17 mouse cellular contexts compared by ENCODE assay signal in the genomic region with DNA sequence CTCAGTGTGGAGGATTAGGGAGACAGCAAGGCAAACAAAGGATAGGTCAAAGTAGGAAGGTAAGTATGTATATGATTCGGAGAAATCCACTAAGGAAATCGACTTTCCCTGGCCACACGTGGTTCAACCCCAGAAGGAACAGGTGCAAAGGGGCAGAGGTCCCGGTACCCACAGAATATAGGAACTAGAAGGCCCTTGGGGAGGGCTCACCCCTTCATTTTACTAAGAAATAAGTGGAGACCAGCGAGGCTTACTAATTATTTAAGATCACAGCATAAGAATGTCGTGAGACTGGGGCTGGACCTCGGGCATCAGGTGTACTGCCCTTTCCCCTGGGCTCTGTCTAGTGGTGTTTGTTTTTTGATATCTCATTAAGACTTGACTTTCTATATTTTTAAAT.
DNase-seq lines count a peak whose midpoint lies in the region; ATAC-seq and TF ChIP-seq lines count a peak whose summit lies in the region.
"Had no signal": no experiment of that assay in that cellular context is flagged by ENCODE, and none has a peak within 500 bp of the region (broad histone marks: within the 10 kb centered on the region; RNA-seq: fewer than 3 reads in every experiment).

No protein-coding gene starts in this region.

- no peaks in the 10 kb centered on the region for H3K9me3 ChIP-seq in forebrain, embryonic 14.5 days (replicated peaks; ENCODE audit: control insufficient read depth, low read length)
- no peaks in the 10 kb centered on the region for H3K9me3 ChIP-seq in forebrain, embryonic 11.5 days (ENCODE audit: control insufficient read depth, low read length)
- no peaks in the 10 kb centered on the region for H3K9me3 ChIP-seq in kidney, postnatal 0 days (replicated peaks; ENCODE audit: low read length)
- H3K9me3 ChIP-seq in midbrain, embryonic 15.5 days, result no peaks in the 10 kb centered on the region
- no peaks in the 10 kb centered on the region for H3K9me3 ChIP-seq in midbrain, postnatal 0 days (ENCODE audit: low read length)
- H3K9me3 ChIP-seq in stomach, embryonic 14.5 days (ENCODE audit: control insufficient read depth, low read depth, low read length), result no peaks in the 10 kb centered on the region
- H3K9me3 ChIP-seq: embryonic facial prominence, embryonic 12.5 days; heart, embryonic 10.5 days; hindbrain, embryonic 15.5 days; intestine, embryonic 15.5 days; limb, embryonic 13.5 days; stomach, embryonic 15.5 days had no signal

- H3K9ac ChIP-seq in forebrain, embryonic 14.5 days (ENCODE audit: low read length), result peak overlapping the region; percentile 71; the same call in 1 of the 2 replicates
- H3K9ac ChIP-seq in forebrain, embryonic 11.5 days (ENCODE audit: low read length), result no peak overlapping the region
- no peak overlapping the region for H3K9ac ChIP-seq in kidney, postnatal 0 days (ENCODE audit: low read depth, low read length)
- H3K9ac ChIP-seq in midbrain, embryonic 15.5 days, result no peak overlapping the region
- no peak overlapping the region for H3K9ac ChIP-seq in midbrain, postnatal 0 days (replicated peaks; ENCODE audit: low read length, poor library complexity, severe bottlenecking)
- no peak overlapping the region for H3K9ac ChIP-seq in stomach, embryonic 14.5 days (replicated peaks; ENCODE audit: low read depth, low read length)
- H3K9ac ChIP-seq: stomach, embryonic 15.5 days had no signal

- no peaks in the 10 kb centered on the region for H3K36me3 ChIP-seq in forebrain, embryonic 14.5 days (ENCODE audit: control insufficient read depth, insufficient read depth, low read length)
- no peaks in the 10 kb centered on the region for H3K36me3 ChIP-seq in forebrain, embryonic 11.5 days (ENCODE audit: control insufficient read depth, insufficient read depth, low read length)
- no peaks in the 10 kb centered on the region for H3K36me3 ChIP-seq in kidney, postnatal 0 days (ENCODE audit: insufficient read depth, low read length)
- H3K36me3 ChIP-seq in midbrain, embryonic 15.5 days (replicated peaks), result no peaks in the 10 kb centered on the region
- no peaks in the 10 kb centered on the region for H3K36me3 ChIP-seq in midbrain, postnatal 0 days (ENCODE audit: insufficient read depth, low read length)
- no peaks in the 10 kb centered on the region for H3K36me3 ChIP-seq in stomach, embryonic 14.5 days (ENCODE audit: control insufficient read depth, insufficient read depth, low read length)
- H3K36me3 ChIP-seq: embryonic facial prominence, embryonic 12.5 days; heart, embryonic 10.5 days; hindbrain, embryonic 15.5 days; intestine, embryonic 15.5 days; limb, embryonic 13.5 days; stomach, embryonic 15.5 days had no signal

- H3K27ac ChIP-seq in forebrain, embryonic 14.5 days (ENCODE audit: low read depth, low read length), result peak overlapping the region; percentile 74; the same call in 1 of the 2 replicates
- H3K27ac ChIP-seq in forebrain, embryonic 11.5 days (ENCODE audit: low read depth, low read length), result no peak overlapping the region
- no peak overlapping the region for H3K27ac ChIP-seq in kidney, postnatal 0 days
- no peak overlapping the region for H3K27ac ChIP-seq in midbrain, embryonic 15.5 days
- H3K27ac ChIP-seq in midbrain, postnatal 0 days (ENCODE audit: low read depth, low read length), result no peak overlapping the region
- H3K27ac ChIP-seq in stomach, embryonic 14.5 days (ENCODE audit: low read length), result no peak overlapping the region
- H3K27ac ChIP-seq: embryonic facial prominence, embryonic 12.5 days; intestine, embryonic 15.5 days; limb, embryonic 13.5 days; macrophage; stomach, embryonic 15.5 days had no signal

- TF ChIP-seq CTCF in kidney, postnatal 0 days (IDR thresholded peaks at IDR 0.05; ENCODE audit: low read depth), result no peak
- no peak for TF ChIP-seq CTCF in midbrain, postnatal 0 days (IDR thresholded peaks at IDR 0.05)

- H3K4me2 ChIP-seq in forebrain, embryonic 14.5 days (ENCODE audit: low read length), result no peak overlapping the region
- no peak overlapping the region for H3K4me2 ChIP-seq in forebrain, embryonic 11.5 days (ENCODE audit: low read depth, low read length, severe bottlenecking)
- no peak overlapping the region for H3K4me2 ChIP-seq in kidney, postnatal 0 days (ENCODE audit: low read length)
- no peak overlapping the region for H3K4me2 ChIP-seq in midbrain, embryonic 15.5 days
- H3K4me2 ChIP-seq in midbrain, postnatal 0 days (ENCODE audit: low read depth, low read length, poor library complexity, severe bottlenecking), result no peak overlapping the region
- peak overlapping the region; percentile 66; the same call in 1 of the 2 replicates for H3K4me2 ChIP-seq in stomach, embryonic 14.5 days (replicated peaks; ENCODE audit: low read depth, low read length)

- H3K27me3 ChIP-seq in forebrain, embryonic 14.5 days (replicated peaks; ENCODE audit: control insufficient read depth, insufficient read depth, low read length), result no peaks in the 10 kb centered on the region
- no peaks in the 10 kb centered on the region for H3K27me3 ChIP-seq in forebrain, embryonic 11.5 days (ENCODE audit: control insufficient read depth, insufficient read depth, low read length)
- no peaks in the 10 kb centered on the region for H3K27me3 ChIP-seq in kidney, postnatal 0 days (ENCODE audit: insufficient read depth, low read length)
- H3K27me3 ChIP-seq in midbrain, embryonic 15.5 days (replicated peaks), result 0 out of 2 replicates have a peak, but pooled peaks cover 2% of the 10 kb centered on the region
- H3K27me3 ChIP-seq in midbrain, postnatal 0 days (ENCODE audit: insufficient read depth, low read length), result no peaks in the 10 kb centered on the region
- H3K27me3 ChIP-seq in stomach, embryonic 14.5 days (ENCODE audit: control insufficient read depth, insufficient read depth, low read length), result no peaks in the 10 kb centered on the region
- H3K27me3 ChIP-seq: embryonic facial prominence, embryonic 12.5 days; hindbrain, embryonic 15.5 days; intestine, embryonic 15.5 days; limb, embryonic 13.5 days; stomach, embryonic 15.5 days had no signal

- 87% methylated on average over 7 of the region's 7 CpGs for WGBS in forebrain, embryonic 14.5 days
- WGBS in forebrain, embryonic 11.5 days, result 81% methylated on average over 7 of the region's 7 CpGs
- WGBS in kidney, postnatal 0 days, result 85% methylated on average over 7 of the region's 7 CpGs
- WGBS in midbrain, embryonic 15.5 days, result 70% methylated on average over 7 of the region's 7 CpGs
- WGBS in midbrain, postnatal 0 days, result 68% methylated on average over 7 of the region's 7 CpGs
- 75% methylated on average over 7 of the region's 7 CpGs for whole genome bisulfite sequencing in stomach, embryonic 14.5 days

- peaks cover 14% of the 10 kb centered on the region; the same call in 1 of the 2 replicates for H3K4me1 ChIP-seq in forebrain, embryonic 14.5 days (ENCODE audit: control insufficient read depth, insufficient read depth, low read length)
- H3K4me1 ChIP-seq in forebrain, embryonic 11.5 days (replicated peaks; ENCODE audit: control insufficient read depth, insufficient read depth, low read length), result peaks cover 10% of the 10 kb centered on the region
- H3K4me1 ChIP-seq in kidney, postnatal 0 days (replicated peaks; ENCODE audit: insufficient read depth, low read length), result peaks cover 7% of the 10 kb centered on the region; the same call in 1 of the 2 replicates
- H3K4me1 ChIP-seq in midbrain, embryonic 15.5 days, result peaks cover 13% of the 10 kb centered on the region
- peaks cover 11% of the 10 kb centered on the region; the same call in 1 of the 2 replicates for H3K4me1 ChIP-seq in midbrain, postnatal 0 days (ENCODE audit: insufficient read depth, low read length)
- peaks cover 8% of the 10 kb centered on the region; the same call in 1 of the 2 replicates for H3K4me1 ChIP-seq in stomach, embryonic 14.5 days (ENCODE audit: control insufficient read depth, insufficient read depth, low read length)

- ATAC-seq in forebrain, embryonic 14.5 days, result no peak
- ATAC-seq in forebrain, embryonic 11.5 days (replicated peaks; ENCODE audit: low FRiP score), result no peak; the same call in 1 of the 2 replicates
- 0 out of 2 replicates have a peak, but pooled peaks have one; percentile 17 for ATAC-seq in kidney, postnatal 0 days (replicated peaks; ENCODE audit: low FRiP score, low read depth)
- 0 out of 2 replicates have a peak, but pooled peaks have one; percentile 18 for ATAC-seq in midbrain, embryonic 15.5 days (replicated peaks)
- no peak for ATAC-seq in midbrain, postnatal 0 days (ENCODE audit: low FRiP score)
- no peak for ATAC-seq in stomach, embryonic 14.5 days (ENCODE audit: insufficient number of reproducible peaks, insufficient read depth, low FRiP score, low read depth)

- no peak for DNase-seq in forebrain, embryonic 14.5 days (ENCODE audit: low spot score)
- no peak for DNase-seq in forebrain, embryonic 11.5 days (ENCODE audit: low spot score)
- DNase-seq in kidney, postnatal 0 days (ENCODE audit: low spot score), result no peak
- DNase-seq in kidney, postnatal 25 days, result no peak
- no peak for DNase-seq in midbrain, postnatal 0 days (ENCODE audit: low spot score)
- no peak for DNase-seq in thymus, adult 18-20 months
- DNase-seq: thymus, adult 2 months; thymus, postnatal 36 days had no signal

- H3K4me3 ChIP-seq in forebrain, embryonic 14.5 days (ENCODE audit: low read depth, low read length), result no peak overlapping the region
- no peak overlapping the region for H3K4me3 ChIP-seq in forebrain, embryonic 11.5 days (ENCODE audit: low read depth, low read length)
- H3K4me3 ChIP-seq in kidney, postnatal 0 days (replicated peaks; ENCODE audit: low read depth, low read length), result no peak overlapping the region
- H3K4me3 ChIP-seq in midbrain, embryonic 15.5 days, result no peak overlapping the region
- no peak overlapping the region for H3K4me3 ChIP-seq in midbrain, postnatal 0 days (ENCODE audit: low read depth, low read length)
- H3K4me3 ChIP-seq in stomach, embryonic 14.5 days (ENCODE audit: low read depth, low read length), result no peak overlapping the region

Comparison
In these comparisons a context has a peak if more than half of its experiments do, and no peak if none do; other contexts are left out.
1. ATAC-seq: peak in kidney, postnatal 0 days (single experiment) and midbrain, embryonic 15.5 days (single experiment); none in forebrain, embryonic 14.5 days (single experiment), forebrain, embryonic 11.5 days (single experiment), midbrain, postnatal 0 days (single experiment) and stomach, embryonic 14.5 days (single experiment).